Mouse (Mus musculus) heart, adult 18-20 months (tissue): ENCODE data around the gene Thrap3. TPM values are rescaled to one million over a fixed set of nuclear protein-coding genes. Genes with fewer than 3 reads are reported as not detected.

ENCODE experiments used
- DNase-seq, 2 experiments: peaks; one replicate each; pipeline ENCODE4 v3.0.0; 2021 to 2022; ENCODE audit warnings: mixed read lengths in 1 of 2
- long read RNA-seq, 2 experiments: library from polyadenylated mRNA; stranded (forward); transcript quantifications; one replicate each; pipeline ENCODE4 v2.0.0; 2021
- total RNA-seq, 2 experiments: library from RNA; stranded (reverse); gene quantifications; 2 replicates each; pipeline ENCODE4 v1.2.3; 2021

Gene Thrap3
- total RNA-seq: 100 to 1,000 TPM in 1 of 2 experiments, 10 to 100 TPM in 1; 86.5 to 116 TPM
- long read RNA-seq, experiment 1, full-length matches to known transcripts: 2 of 21 reads
- long read RNA-seq, experiment 1, partial matches to known transcripts: 3 of 21 reads
- long read RNA-seq, experiment 1, other reads (novel, unspliced or antisense): 16 of 21 reads
- long read RNA-seq, experiment 2, partial matches to known transcripts: 0 of 6 reads
- long read RNA-seq, experiment 2, other reads (novel, unspliced or antisense): 6 of 6 reads

DNA sequence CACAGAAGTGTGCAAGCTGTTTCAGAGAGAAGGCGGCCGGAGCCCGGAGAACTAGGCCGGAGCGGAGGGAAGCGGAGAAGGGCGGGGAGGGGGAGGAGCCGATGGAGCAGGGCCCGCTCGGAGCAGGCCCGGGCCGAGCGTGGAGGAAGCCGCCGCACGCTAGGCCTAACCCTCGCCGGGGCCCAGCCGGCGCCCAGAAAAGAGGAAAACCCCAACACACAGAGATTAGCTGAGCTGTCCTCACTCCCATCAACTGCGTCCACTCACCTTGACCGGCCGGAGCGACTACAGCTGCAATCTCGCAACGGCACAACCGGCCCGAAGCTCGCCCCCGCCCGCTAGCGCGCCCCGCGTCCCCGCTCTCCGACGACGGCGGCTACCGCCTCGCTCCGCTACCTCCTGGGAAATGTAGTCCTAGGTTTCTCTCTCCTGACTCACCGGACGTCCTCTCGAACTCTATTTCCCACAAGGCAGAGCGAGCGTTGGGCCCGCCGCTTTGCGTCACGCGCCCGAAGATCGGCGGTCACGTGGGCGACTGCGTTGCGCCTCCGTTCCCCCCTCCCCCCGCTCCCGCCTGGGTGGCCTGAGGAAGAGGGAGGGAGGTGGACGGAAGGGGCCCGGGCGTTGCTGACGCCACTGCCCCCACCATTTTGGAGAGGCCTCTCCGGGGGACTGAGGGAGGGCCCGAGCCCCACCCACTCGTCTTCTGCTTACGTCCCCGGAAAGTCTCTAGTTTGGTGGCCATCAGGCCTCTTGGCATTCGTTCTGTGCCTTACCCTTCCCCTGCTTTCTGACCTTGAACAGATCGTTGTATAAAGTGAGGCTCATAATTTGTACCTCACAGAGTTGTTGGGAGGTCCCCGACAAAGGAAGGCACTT lies at the start of gene Thrap3:
Thrap3 (minus strand) TSS at position 458 of the 879 bp plus-strand sequence.
- DNase-seq: peak; percentile 98 to 100

DNA sequence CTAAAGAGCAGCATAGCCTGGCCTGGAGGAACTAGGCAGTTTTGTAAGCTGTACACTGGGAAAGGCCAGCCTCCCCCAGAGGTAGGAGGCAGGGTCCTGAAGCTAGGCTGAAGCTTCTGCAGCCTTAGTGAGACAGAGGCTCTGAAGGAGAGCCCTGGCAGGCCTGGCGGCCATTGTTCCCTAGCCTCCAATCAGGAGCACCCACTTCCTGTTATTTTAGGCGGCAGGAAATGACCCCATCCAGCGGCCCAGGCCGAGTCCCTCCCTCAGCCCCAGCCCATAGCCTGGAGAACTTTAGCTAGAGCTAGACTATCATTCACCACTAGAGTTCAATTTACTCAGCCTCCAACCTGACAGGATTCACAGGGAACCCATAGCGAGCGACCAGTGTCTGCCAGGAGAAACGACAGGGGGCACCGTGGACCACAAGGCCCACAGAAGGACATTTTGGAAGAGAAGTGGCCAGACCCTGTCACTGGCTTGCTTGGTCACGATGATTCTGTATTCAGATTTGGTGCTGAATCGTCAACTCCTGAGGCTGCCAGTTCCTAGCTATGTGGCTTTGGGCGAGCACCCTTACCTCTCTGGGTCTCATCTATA lies 49.2 kb upstream of the Thrap3 start:
- peak; percentile 75 to 88 for DNase-seq

DNA sequence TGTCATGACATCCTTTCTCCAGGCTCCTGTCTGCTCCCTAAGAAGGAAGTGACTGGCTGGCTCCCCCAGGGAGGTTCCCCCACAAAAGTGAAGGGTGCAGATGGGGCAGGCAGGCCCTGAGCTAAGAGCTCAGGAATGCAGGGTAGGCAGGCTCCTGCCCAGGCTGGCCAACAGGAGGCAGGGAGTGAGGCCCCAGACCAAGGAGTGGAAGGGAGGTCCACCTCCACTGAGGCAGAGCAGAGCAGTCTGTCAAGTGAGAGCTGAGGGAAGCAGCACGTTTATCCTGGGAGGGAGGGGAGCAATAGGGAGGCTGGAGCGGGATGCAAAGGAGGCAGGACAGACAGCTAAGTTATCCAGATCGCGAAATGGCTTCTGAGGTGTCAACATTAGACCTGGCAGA lies 48.1 kb upstream of the Thrap3 start:
- no peak for DNase-seq

DNA sequence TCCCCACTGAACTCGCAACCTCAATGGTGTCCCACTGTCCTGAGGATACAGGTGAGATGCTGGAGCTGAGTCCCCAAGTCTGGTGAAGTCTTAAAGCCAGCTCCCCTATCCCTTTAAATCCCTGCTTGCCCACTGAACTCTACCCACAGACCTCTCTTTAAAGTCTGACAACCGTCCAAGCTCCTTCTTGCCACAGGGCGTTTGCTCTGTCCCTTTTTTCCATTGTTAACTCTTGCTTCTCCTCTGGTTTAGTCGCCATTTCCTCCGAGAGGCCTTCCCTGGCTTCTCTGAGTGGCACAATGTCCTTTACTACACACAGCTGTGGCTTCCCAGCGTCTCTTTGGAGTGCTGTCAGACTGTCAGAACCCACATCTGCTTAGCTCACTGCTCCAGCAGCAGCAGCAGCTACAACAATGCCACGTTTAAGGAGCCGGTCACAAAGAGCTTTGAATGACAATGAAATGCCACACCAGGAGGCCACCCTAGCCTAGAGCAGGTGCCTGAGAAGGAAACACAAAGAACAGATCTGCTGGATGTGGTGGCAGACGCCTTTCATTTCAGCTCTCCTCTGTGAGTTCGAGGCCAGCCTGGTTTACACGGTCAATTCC lies 45.8 kb upstream of the Thrap3 start:
- no peak for DNase-seq

DNA sequence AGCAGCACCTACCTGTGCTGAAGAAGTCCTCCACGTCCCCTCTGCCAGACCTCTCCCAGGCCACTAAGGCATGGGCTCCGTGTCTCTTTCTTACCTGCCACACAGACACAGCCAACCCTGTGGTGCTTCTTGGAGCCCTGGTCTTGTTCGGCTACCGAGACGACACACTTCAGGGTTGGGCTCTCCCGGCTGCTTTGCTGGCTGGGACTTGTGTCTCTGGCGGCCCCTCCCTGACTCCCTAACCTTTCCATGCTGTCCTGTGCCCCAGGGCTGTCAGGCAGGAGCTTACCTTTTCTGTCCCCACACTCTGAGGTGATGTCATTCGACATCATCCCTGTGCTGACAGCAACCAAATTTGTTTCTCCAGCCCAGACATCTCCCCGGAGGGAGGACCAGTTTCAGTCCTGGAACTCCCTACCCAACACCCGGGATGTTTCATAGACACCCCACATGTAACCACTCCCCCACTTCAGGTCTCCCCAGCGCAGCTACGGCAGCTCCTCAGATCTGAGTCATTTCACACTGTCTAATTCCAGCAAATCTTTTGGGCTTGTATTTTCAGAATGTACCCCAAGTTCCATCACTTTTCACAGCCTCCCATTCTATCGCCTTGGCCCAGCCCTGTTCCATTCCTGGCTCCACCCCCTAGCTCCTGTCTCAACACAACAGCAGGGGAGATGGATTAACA lies 43.8 kb upstream of the Thrap3 start:
- no peak for DNase-seq

DNA sequence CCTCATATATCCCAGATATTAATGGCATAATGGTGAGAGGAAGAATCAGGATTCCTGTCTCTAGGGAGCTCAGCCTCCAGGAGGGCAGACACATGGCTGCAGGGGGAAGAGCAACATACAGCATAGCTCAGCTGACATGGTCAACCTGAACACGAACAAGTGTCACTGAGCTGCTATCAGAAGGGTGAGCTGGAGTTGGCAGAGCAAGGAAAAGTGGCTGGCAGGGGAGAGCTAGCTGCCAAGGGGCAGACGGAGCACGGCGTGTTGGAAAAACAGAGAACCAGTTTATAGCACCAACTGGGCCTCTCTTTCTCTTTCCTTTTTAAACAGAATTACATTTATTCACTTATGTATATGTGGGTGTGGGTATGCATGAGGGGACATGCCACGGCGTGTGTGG lies 40.0 kb upstream of the Thrap3 start:
- peak; percentile 53 to 75 for DNase-seq

DNA sequence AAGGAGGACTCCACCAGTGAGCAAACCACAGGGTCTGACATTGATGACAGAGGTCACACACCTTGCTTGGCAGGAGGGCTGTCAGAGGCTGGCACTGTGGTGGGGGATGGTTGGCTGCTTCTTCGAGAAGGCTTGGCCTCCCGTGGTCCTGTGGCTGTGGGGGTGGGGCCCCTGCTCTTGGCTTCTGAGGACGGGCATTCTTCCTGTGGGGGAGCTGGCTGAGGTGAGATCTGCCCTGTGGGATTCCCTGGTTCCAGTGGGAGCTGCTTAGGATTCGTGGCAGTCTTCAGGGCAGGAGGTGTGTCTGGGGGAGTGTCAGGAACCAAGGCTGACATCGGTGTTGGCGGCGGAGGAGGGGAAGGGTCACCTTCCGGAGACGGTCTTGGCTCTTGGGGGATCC lies 39.4 kb upstream of the Thrap3 start:
- DNase-seq: peak in 1 of 2 experiments; percentile 48

DNA sequence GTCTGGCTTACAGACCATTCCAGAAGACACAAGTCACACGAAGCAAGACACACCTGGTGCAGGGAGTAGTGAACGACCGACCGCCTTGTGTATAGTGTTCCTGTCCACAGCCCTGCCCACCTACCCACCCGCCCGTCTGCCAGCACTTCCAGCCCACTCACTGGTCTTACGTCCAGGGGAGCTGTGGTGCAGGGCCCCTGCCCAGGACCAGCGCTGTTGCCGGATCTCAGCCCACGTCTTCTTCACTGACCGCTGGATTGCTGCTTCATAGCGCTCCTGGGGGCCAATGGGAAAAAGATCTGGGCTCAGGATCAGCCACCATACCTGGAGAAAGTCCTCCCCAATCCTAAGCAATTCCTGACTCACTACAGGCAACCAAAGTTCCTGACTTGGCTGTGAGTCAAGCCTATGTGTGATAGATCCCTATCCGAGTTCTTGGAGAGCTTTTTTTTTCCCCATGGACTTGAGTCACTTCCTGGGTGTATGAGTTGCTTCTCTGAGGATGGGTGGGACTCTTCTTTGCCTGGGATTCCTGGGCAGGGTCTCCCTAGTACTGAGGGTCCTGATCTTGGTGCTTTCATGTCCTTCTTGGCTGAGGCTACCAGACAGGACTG lies 37.4 kb upstream of the Thrap3 start:
- peak in 1 of 2 experiments; percentile 15 for DNase-seq

DNA sequence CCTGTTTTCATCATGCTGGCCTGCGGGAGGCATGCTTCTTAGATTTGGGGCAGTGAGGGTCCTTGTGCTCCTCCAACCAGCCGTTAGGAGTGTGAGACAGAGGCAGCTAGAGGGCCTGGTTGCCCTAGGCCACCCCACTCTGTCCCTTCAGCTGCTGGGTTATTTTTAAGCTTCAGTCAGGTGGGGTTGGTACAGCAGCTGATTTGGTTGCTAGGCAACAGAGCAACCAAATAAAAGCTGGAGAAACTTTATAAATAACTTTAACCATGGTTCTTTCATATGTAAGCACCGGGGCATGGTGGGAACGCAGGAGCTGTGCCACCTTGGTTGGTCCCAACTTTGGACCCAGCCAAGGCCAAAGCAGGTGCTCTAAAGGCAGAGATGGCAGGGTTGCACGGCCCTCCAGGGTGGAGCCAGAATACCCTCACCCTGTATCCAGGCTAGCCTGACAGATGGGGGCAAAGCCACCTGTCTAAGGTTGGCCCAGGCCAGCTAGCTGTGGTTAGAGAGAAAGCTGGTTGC lies 35.2 kb upstream of the Thrap3 start:
- peak; percentile 69 to 85 for DNase-seq

DNA sequence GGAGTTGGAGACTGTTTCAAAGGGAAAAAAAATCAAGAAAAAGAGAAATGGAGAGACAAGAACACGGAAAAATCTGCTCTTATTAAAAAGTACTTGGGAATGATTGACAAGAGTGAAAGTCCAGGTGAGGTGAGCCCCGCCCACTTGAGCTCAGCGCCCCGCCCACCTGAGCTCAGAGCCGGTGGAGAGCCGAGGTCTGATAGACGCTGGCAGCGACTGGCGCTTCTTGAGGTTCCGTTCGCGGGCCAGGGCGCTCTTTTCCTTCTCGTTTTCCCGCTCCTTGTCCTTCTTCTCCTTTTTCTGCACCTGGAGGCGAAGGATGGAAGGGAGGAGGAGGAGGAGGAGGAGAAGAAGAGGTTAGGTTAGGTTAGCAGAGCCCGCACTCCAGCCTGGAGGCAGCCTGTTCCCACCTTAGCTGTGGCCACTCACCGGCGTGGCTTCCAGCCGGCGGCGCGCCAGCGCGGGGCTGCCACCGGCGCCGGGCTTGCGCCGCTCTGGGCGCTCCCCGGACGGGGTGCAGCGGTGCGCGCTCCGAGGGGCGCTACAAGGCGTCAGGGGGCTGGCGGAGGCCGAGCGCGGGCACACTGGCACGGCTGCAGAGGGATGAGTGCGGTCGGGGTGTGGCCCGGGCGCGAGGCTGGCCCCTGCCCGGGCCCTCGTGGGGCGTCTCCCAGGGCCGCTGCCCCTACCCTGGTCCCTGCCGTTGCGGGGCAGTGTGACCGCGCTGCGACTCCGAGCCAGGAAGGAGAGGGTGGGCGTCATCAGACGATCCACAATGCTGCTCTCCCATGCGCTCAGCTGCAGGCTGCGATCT lies 34.1 kb upstream of the Thrap3 start:
- DNase-seq: peak in 1 of 2 experiments; percentile 36

DNA sequence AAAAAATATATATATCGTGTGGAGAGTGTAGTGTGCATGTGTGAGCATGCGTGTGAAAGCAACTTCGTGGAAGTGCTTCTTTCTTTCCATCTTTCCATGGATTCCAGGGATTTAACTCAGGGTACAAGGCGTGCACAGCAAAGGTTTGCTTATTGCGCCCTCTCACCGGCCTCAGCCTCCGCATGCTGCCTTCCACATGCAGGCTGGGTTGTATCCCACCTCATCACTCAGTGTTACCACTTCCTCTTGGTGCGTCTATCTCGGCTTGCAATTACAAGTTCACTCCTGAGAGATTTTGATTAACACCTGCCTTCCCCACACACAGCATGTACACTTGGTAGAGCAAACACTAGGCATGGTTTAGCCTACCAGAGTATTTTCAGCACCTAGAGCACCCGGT lies 32.6 kb upstream of the Thrap3 start:
- DNase-seq: no peak

DNA sequence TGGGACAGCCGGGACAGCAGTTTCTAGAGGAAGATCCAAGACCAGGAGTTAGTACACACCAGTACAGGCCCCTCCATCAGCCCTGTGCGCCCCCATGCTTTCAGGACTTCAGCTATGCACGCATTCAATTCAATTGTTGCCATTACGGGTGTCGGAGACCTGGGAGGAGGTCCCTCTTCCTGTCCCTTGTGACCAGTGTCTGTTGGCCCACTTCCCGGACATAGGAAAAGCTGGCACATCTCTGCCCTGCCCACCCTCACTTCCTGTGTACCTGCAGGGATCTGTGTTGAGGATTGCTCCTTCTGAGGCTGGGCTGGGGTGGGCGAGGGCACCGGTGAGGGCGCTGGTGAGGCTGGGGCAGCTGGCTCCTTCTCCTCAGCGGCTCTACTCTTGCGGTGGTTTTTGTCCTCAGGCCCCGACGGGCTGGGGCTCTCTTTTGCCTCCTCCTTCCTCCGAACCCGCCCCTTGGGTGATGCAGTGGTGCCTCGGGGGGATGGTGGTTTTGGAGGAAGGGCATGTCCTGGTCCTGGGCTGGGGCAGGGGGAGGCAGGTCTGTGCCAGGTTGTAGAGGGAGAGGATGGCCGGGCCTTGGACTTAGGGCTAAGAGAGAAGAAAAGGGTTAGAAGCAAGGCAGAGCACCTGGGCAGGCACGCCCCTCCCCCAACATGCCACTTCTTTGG lies 32.1 kb upstream of the Thrap3 start:
- DNase-seq: peak in 1 of 2 experiments; percentile 24

DNA sequence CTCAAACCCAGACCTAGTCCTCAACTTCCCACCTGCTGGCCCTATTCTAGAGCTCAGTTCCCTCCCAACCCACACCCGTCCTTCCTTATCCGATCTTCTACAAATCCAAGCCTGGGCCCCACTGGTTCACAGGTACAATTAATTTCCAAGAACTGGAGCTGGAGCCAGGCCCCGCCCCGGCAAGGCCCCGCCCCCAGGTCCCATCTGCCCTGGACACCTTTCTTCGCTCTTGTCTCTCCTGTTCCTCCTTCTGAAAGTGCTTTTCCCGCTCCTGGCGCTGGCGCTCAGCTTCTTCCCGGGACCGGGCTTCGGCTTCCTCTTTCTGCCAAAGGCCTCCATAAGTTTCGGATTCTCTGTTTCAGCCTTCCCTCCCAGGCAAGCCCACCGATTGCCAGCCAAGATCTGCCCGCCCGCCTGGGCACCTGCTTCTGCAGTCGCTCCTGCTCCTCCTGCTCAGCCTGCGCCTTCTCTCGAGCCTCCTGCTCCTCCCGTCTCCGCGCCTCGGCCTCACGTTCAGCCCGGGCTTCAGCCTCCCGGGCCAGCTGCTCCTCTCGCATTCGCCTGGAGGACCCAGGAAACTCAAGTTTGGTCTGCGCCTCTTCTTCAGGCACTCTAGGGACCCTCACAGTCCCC lies 31.2 kb upstream of the Thrap3 start:
- no peak for DNase-seq

DNA sequence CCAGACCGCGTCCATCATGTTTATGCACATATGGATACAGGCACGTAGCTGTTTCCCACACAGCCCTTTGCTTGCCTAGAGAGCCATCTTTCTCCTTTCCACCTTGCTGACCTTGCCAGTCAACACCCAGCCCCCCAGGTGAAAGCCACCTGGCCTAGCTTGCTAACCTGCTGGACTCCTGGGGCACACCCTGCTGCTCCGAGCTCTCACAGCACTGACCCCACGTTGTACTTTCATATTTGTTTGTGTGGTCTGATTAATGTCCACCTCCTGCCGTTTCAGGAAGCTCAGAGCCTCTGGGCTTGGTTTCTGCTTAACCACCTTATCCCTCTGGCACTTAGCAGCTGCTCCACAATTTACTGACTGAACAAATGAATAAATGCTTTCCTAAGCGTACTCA lies 27.3 kb upstream of the Thrap3 start:
- no peak for DNase-seq

DNA sequence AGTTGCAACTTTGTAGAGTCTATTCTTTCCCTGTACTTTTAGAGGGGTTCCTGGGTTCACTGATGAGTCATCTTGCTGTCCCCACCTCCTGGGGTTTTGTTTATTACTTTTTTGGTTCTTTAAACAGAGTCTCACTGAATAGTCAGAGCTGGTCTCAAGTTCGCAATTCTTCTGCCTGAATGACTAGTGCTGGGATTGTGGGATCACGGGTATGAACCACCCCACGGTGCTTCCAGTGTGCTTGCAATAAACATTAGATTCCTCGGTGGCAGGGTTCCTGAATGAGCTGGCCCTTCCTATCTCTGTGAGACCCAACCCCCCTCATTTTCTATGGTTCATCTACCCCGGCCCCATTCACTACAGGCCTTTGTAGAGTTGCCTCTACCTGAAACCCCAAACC lies 25.6 kb upstream of the Thrap3 start:
- peak in 1 of 2 experiments; percentile 46 for DNase-seq

DNA sequence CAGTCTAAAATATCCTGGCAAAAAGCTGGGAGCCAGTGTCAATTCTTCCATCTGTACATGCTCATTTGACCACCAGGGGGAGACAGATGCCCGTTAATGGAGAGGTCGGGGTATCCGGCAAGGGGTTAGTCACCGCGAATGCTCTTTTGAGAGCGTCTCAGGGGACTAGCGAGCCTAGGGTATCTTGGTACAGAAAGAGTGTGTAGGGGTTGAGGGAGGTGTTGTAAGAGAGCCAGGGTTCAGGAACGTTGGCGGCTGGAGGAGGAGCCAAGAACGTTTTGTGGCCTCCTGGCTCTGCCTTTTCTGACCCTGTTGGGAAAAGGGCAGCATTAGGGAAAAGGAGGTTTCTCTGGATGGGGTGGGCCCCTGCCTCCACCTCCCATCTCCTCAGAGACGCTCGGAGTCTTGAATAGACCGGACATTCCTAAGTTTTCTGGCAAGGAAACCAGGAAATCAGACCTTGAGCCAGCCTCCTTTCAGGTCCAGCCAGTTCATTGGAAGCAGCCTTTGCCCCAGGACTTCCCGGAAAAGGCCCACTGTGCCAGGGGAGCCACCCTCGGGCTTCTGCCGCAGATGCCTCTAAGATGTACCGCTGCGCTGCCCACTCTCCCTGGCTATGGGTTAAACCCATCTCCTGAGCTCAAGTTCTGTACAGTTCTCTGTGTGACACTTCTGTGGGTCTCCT lies 24.7 kb upstream of the Thrap3 start:
- peak; percentile 92 to 99 for DNase-seq

DNA sequence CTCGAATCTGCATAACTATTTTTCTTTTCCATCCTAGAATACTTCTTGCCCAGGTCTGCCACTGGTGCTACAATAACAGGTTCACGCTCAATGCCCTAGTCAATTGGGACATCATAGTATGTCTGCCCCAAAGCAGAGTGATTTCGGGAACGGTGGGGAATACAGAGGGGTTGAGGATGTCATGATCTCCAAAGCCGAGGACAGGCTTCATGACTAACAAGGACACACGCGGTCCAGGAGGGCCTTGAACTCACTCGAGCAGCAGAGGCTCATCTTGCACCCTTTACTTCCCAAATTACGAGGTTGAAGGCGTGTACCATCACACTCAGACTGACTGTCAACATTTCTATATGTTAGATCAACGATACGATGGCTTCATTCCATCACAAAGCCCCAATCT lies 24.1 kb upstream of the Thrap3 start:
- no peak for DNase-seq

DNA sequence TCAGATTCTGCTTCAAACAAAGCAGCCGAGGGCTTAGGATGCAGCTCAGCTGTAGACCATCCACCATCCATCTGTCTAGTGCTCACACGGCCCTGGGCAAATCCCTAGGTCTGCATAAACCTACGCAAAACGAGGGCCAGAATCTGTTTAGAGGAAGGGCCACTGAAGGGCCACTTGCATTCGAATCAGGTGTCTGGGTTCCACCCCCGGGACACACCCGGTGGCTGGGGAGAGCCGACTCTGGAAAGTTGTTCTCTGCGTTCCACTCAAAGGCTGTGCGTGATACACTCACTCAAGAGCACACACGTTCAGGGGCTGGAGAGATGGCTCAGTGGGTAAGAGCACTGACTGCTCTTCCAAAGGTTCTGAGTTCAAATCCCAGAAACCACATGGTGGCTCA lies 20.1 kb upstream of the Thrap3 start:
- DNase-seq: no peak

DNA sequence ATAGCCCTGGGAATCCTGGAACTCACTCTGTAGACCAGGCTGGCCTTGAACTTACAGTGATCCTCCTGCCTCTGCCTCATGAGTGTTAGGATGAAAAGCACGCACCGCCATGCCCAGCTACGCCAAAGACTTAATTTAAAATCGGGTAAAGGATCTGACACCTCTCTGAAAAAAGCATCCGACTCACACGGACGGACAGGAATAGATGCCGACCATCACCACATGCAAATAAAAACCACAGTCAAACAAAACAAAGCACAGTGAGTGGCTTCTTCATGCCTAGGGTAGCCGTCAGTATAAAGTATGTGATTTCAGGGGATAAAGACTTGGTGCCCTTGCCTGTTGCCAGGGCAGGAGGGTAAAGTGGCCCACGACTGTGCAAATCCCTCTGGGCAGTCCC lies 17.5 kb upstream of the Thrap3 start:
- no peak for DNase-seq
